Mouse (Mus musculus): ENCODE measurements around the gene Gm7029. TPM values are rescaled to one million over a fixed set of nuclear protein-coding genes. Genes with fewer than 3 reads are reported as not detected.

Gene Gm7029
- polyA plus RNA-seq, 1 experiment from 2014 or later: not detected

- WGBS: under 1% methylated on average over 68 of the region's 68 CpGs
- ATAC-seq (ENCODE audit: low FRiP score, low read depth): peak; percentile 96
- H3K4me3 ChIP-seq: peak within 1 kb of the TSS; percentile 81
Observed at GRCm38 (mm10) chr17:33909077-33909868, 35.6 kb downstream of the Gm7029 start, which contains the start of gene Daxx. Gene Daxx, plus strand, starts transcription at chr17:33909414.

DNA sequence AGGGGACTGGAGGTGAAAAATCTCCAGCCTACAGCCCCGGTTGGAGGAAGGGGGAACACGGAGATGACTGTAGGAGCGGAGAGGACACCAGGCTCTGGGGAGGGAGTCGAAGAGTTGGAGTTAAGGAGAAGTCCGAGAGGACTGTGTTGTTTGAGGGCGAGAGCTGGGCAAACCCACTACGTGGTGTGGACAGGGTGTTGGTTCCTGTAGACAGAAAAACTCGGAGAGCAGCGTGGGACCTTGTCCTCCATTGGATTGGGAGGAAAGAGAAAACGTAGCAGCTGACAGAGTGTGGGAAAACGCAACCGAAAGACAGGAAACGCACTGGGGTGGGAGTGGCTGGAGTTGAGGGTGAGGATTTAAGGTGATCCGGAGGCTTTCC, 36.2 kb downstream of the Gm7029 start:
- Histone ChIP-seq H3K9ac (replicated peaks) (peak overlapping the region; percentile 88), H3K27ac (replicated peaks) (peak overlapping the region; percentile 76), H3K4me3 (peak overlapping the region; percentile 81), H3K4me2 (replicated peaks) (peak overlapping the region; percentile 95), H3K27me3 (no peaks in the 10 kb centered on the region), H3K4me1 (peaks cover 31% of the 10 kb centered on the region), H3K36me3 (peaks cover 37% of the 10 kb centered on the region), H3K9me3 (no peaks in the 10 kb centered on the region)
- 0% methylated on average over 14 of the region's 14 CpGs for WGBS
- ATAC-seq (ENCODE audit: low FRiP score, low read depth): no peak

More at GRCm38 (mm10) chr17:33909077-33909868, 35.6 kb downstream of the Gm7029 start, which contains the start of gene Daxx:
- Histone ChIP-seq H3K9ac (replicated peaks) (peak within 1 kb of the TSS; percentile 88), H3K36me3 (peaks cover 31% of the 10 kb centered on the region), H3K4me2 (replicated peaks) (peak within 1 kb of the TSS; percentile 97), H3K27ac (replicated peaks) (peak within 1 kb of the TSS; percentile 86), H3K4me1 (peaks cover 27% of the 10 kb centered on the region), H3K9me3 (no peaks in the 10 kb centered on the region), H3K27me3 (no peaks in the 10 kb centered on the region)

GRCm38 (mm10) chr17:33910346-33911051, 36.9 kb downstream of the Gm7029 start:
- H3K9ac ChIP-seq (replicated peaks): peak overlapping the region; percentile 88
- ATAC-seq (ENCODE audit: low FRiP score, low read depth): no peak
- peaks cover 38% of the 10 kb centered on the region for H3K36me3 ChIP-seq
- H3K27ac ChIP-seq (replicated peaks): no peak overlapping the region
- no peaks in the 10 kb centered on the region for H3K9me3 ChIP-seq
- H3K27me3 ChIP-seq: no peaks in the 10 kb centered on the region
- peaks cover 37% of the 10 kb centered on the region for H3K4me1 ChIP-seq
- peak overlapping the region; percentile 95 for H3K4me2 ChIP-seq (replicated peaks)
- WGBS: 60% methylated on average over 11 of the region's 11 CpGs
- peak overlapping the region; percentile 81 for H3K4me3 ChIP-seq

DNA sequence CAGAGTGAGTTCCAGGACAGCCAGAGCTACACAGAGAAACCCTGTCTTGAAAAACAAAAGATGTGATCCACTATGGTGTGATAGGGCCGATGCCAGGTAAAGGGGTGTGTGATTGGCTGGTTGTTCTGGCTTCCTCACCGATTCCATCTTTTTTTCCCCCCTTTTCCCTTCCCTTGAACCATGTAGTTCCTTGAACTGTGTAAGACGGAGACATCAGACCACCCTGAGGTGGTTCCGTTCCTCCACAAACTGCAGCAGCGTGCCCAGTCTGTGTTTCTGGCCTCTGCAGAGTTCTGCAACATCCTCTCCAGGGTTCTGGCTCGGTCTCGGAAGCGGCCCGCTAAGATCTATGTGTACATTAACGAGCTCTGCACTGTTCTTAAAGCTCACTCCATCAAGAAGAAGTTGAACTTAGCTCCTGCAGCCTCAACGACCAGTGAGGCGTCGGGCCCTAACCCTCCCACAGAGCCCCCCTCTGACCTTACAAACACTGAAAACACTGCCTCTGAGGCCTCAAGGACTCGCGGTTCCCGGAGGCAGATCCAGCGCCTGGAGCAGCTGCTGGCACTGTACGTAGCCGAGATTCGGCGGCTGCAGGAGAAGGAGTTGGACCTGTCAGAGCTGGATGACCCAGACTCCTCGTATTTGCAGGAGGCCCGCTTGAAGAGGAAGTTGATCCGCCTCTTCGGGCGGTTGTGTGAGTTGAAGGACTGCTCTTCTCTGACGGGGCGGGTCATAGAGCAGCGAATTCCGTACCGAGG, 37.6 kb downstream of the Gm7029 start:
- Histone ChIP-seq H3K27ac (replicated peaks) (no peak overlapping the region), H3K4me1 (peaks cover 38% of the 10 kb centered on the region), H3K4me3 (no peak overlapping the region), H3K36me3 (peaks cover 38% of the 10 kb centered on the region), H3K4me2 (replicated peaks) (no peak overlapping the region), H3K27me3 (no peaks in the 10 kb centered on the region), H3K9ac (replicated peaks) (no peak overlapping the region), H3K9me3 (no peaks in the 10 kb centered on the region)
- WGBS: 91% methylated on average over 31 of the region's 31 CpGs
- ATAC-seq (ENCODE audit: low FRiP score, low read depth): no peak

DNA sequence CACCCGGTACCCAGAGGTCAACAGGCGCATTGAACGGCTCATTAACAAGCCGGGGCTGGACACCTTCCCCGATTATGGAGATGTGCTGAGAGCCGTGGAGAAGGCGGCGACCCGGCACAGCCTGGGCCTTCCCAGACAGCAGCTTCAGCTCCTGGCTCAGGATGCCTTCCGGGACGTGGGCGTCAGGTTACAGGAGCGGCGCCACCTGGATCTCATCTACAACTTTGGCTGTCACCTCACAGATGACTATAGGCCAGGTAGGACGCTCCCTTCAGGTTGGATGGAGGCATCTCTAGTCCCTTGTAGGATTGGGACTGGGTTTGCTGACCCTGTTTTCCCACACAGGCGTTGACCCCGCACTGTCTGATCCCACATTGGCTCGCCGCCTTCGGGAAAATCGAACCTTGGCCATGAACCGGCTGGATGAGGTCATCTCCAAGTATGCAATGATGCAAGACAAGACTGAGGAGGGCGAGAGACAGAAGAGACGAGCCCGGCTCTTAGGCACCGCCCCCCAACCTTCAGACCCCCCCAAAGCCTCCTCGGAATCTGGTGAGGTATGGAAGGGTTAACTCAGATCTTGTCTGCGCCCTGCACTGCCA, 38.3 kb downstream of the Gm7029 start:
- Histone ChIP-seq H3K4me2 (replicated peaks) (no peak overlapping the region), H3K9ac (replicated peaks) (no peak overlapping the region), H3K27ac (replicated peaks) (no peak overlapping the region), H3K27me3 (no peaks in the 10 kb centered on the region), H3K4me1 (peaks cover 42% of the 10 kb centered on the region), H3K9me3 (no peaks in the 10 kb centered on the region), H3K36me3 (peaks cover 38% of the 10 kb centered on the region), H3K4me3 (no peak overlapping the region)
- WGBS: 91% methylated on average over 28 of the region's 28 CpGs
- ATAC-seq (ENCODE audit: low FRiP score, low read depth): no peak

DNA sequence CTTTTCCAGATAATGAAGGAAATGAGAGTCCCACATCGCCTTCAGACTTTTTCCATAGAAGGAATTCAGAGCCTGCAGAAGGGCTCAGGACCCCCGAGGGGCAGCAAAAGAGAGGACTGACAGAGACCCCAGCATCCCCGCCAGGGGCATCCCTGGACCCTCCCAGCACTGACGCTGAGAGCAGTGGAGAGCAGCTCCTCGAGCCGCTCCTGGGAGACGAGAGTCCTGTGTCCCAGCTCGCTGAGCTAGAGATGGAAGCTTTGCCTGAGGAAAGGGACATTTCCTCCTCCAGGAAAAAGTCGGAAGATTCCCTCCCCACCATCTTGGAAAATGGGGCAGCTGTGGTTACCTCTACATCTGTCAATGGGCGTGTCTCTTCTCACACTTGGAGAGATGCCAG, 39.6 kb downstream of the Gm7029 start:
- H3K27me3 ChIP-seq: peaks cover 10% of the 10 kb centered on the region
- no peaks in the 10 kb centered on the region for H3K9me3 ChIP-seq
- peaks cover 50% of the 10 kb centered on the region for H3K36me3 ChIP-seq
- H3K9ac ChIP-seq (replicated peaks): no peak overlapping the region
- H3K4me3 ChIP-seq: no peak overlapping the region
- H3K4me1 ChIP-seq: peaks cover 45% of the 10 kb centered on the region
- no peak overlapping the region for H3K27ac ChIP-seq (replicated peaks)
- ATAC-seq (ENCODE audit: low FRiP score, low read depth): no peak
- WGBS: 91% methylated on average over 10 of the region's 10 CpGs
- H3K4me2 ChIP-seq (replicated peaks): no peak overlapping the region

DNA sequence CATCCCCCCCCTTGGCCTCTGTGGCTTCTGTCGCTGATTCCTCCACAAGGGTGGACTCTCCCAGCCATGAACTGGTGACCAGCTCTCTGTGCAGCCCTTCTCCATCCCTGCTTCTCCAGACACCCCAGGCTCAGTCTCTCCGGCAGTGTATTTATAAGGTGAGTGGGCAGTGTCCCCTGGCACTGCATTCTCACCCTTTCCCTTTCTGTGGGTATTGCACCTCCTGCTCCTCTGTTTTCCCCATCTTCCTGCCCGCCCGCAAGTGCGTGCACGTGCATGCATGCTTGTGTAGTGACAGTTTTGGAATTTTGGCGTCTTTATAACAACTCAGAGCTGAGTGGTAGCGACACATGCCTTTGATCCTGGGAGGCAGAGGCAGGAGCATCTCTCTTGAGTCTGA, 40.3 kb downstream of the Gm7029 start:
- Histone ChIP-seq H3K4me3 (0 out of 2 replicates have a peak overlapping the region, but pooled peaks have one; percentile 2), H3K4me2 (replicated peaks) (no peak overlapping the region), H3K9me3 (no peaks in the 10 kb centered on the region), H3K36me3 (peaks cover 54% of the 10 kb centered on the region), H3K27me3 (peaks cover 14% of the 10 kb centered on the region), H3K4me1 (peaks cover 43% of the 10 kb centered on the region), H3K27ac (replicated peaks) (no peak overlapping the region), H3K9ac (replicated peaks) (no peak overlapping the region)
- WGBS: 94% methylated on average over 8 of the region's 8 CpGs
- ATAC-seq (ENCODE audit: low FRiP score, low read depth): no peak

- Histone ChIP-seq H3K27ac (replicated peaks) (peak overlapping the region; percentile 88), H3K36me3 (peaks cover 54% of the 10 kb centered on the region), H3K9me3 (no peaks in the 10 kb centered on the region), H3K4me2 (replicated peaks) (peak overlapping the region; percentile 53), H3K27me3 (peaks cover 14% of the 10 kb centered on the region), H3K4me1 (peaks cover 51% of the 10 kb centered on the region), H3K4me3 (peak overlapping the region; percentile 68; the same call in 1 of the 2 replicates), H3K9ac (replicated peaks) (0 out of 2 replicates have a peak overlapping the region, but pooled peaks have one; percentile 28)
- 67% methylated on average over 13 of the region's 13 CpGs for WGBS
- ATAC-seq (ENCODE audit: low FRiP score, low read depth): no peak
Observed at GRCm38 (mm10) chr17:33914969-33915391, 41.3 kb downstream of the Gm7029 start.

- H3K4me1 ChIP-seq: peaks cover 51% of the 10 kb centered on the region
- under 1% methylated on average over 32 of the region's 34 CpGs for WGBS
Observed at GRCm38 (mm10) chr17:33915671-33916250, 42.1 kb downstream of the Gm7029 start, which contains the start of the genes Tapbp and Zbtb22. Gene Tapbp, plus strand, starts transcription at chr17:33915899. Gene Zbtb22, plus strand, starts transcription at chr17:33915904.

DNA sequence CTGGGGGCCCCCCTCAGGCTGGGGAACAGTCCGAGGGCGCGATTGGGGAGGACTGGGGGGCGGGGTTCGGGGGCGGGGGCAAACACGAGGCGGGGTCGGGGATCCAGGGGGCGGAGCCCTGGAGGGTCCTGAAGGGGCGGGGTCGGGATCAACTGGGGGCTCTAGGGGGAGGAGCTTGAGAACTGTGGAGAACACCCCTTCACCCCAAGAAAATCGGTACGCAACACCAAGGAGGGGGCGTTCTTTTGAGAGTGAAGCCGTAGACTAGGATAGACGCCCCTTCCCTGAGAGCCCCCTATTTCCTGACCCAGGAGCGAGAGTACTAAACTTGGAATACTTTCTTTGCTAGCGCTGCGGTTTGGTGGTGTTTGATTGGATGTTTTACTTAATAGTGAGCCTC, 42.7 kb downstream of the Gm7029 start:
- Histone ChIP-seq H3K27ac (replicated peaks) (peak overlapping the region; percentile 88), H3K9ac (replicated peaks) (peak overlapping the region; percentile 66), H3K27me3 (peaks cover 14% of the 10 kb centered on the region), H3K9me3 (no peaks in the 10 kb centered on the region), H3K36me3 (peaks cover 50% of the 10 kb centered on the region), H3K4me3 (peak overlapping the region; percentile 68), H3K4me2 (replicated peaks) (peak overlapping the region; percentile 53), H3K4me1 (peaks cover 52% of the 10 kb centered on the region)
- under 1% methylated on average over 20 of the region's 20 CpGs for WGBS
- peak; percentile 7 for ATAC-seq (ENCODE audit: low FRiP score, low read depth)

More at GRCm38 (mm10) chr17:33915671-33916250, 42.1 kb downstream of the Gm7029 start, which contains the start of the genes Tapbp and Zbtb22:
- peaks cover 54% of the 10 kb centered on the region for H3K36me3 ChIP-seq
- peak within 1 kb of the TSS; percentile 88 for H3K27ac ChIP-seq (replicated peaks)
- H3K4me2 ChIP-seq (replicated peaks): peak within 1 kb of the TSS; percentile 53
- H3K4me3 ChIP-seq: peak within 1 kb of the TSS; percentile 68
- H3K27me3 ChIP-seq: peaks cover 14% of the 10 kb centered on the region
- peak; percentile 92 for ATAC-seq (ENCODE audit: low FRiP score, low read depth)
- H3K9me3 ChIP-seq: no peaks in the 10 kb centered on the region
- peak within 1 kb of the TSS; percentile 66 for H3K9ac ChIP-seq (replicated peaks)
